Mouse (Mus musculus) monocyte, adult 5-6 weeks (primary cell): ENCODE data around the gene Zfp318. TPM values are rescaled to one million over a fixed set of nuclear protein-coding genes. Genes with fewer than 3 reads are reported as not detected.

Source experiments
- ATAC-seq: fragments of 153-309, 156-312 bp; replicated peaks from 2 replicates; pipeline ENCODE4 v1.8.0; 2017; ENCODE audit warnings: mild to moderate bottlenecking; ENCODE audit not compliant: low TSS enrichment, insufficient number of reproducible peaks, severe bottlenecking, poor library complexity, low FRiP score
- total RNA-seq: library from RNA; stranded (forward); fragments of 200-1000, 200-491, 200-594 nt; gene quantifications from 3 replicates; pipeline ENCODE4 v1.2.3, GENCODE M21; 2017

Gene Zfp318
- 23.5 to 54.0 TPM (median 33.9 TPM) in 3 replicates for total RNA-seq

DNA sequence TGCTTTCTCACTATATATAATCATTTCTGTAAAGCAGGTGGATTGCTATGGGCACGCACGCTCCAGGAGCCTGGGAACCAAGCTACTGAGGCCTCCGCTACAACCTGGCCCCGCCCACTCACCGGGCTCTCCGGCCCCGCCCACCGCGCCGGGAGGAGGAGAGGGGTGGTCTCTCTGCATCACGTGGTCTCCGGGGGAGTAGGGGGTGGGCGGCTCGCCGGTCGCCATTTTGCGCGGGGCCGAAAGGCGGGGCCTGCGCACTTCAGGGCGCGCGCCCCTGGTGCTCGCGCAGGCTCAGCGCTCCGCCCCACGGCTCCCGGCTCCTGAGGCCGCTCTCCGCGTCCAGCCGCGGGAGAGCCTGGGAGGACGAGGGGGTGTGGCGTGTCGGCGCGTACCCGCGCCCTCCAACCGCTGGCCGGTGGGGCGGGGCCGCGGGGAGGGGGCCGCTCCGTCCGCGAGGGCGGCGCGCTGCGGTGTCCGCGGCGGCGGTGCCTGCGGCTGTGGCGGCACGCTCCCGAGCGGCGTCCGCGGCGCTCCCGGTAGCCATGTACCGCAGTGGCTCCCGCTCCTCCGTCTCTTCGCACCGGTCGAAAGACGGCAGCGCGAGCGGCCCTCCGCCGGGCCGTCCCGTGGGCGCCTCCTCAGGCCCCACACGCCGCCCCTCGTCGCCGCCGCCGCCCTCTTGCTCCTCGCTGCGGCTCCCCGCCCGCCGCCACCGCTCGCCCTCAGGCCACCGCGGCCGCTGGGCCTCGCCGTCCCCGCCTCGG, at the start of gene Zfp318:
Zfp318 (plus strand) TSS at position 438 of the 767 bp plus-strand sequence.
- peak; percentile 83 for ATAC-seq

DNA sequence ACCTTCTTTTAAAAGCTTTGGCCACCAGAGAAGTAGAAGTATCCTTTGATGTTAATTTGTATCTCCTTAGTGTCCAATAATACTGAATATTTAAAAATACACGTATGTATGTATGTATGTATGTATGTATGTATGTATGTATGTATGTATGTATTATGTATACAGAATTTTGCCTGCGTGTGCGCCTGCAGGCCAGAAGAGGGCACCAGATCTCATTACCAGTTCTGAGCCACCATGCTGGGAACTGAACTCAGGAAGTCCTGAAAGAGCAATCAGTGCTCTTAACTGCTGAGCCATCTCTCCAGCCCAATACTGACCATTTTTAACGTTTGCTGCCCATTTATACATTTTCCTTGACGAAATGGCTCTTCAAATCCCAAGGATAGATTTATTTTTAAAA, 47.1 kb upstream of the Zfp318 start:
- ATAC-seq: no peak

DNA sequence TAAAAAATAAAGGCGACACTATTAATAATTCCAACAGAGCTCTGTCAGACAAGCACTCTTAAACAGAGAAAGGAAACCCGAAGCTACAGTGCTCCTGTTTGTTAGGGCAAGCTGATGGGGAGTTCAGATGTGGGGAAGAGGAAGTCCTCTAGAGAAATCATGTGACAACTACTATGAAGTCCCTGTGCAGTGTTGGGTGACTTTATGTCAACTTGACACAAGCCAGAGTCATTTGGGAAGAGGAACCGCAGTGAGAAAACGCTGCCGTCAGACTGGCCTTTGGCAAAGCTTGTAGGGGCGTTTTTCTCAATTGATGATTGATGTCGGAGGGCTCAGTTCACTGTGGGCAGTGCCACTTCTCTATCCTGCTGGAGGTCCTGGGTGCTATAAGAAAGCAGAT, 42.3 kb upstream of the Zfp318 start:
- ATAC-seq: peak; percentile 59

DNA sequence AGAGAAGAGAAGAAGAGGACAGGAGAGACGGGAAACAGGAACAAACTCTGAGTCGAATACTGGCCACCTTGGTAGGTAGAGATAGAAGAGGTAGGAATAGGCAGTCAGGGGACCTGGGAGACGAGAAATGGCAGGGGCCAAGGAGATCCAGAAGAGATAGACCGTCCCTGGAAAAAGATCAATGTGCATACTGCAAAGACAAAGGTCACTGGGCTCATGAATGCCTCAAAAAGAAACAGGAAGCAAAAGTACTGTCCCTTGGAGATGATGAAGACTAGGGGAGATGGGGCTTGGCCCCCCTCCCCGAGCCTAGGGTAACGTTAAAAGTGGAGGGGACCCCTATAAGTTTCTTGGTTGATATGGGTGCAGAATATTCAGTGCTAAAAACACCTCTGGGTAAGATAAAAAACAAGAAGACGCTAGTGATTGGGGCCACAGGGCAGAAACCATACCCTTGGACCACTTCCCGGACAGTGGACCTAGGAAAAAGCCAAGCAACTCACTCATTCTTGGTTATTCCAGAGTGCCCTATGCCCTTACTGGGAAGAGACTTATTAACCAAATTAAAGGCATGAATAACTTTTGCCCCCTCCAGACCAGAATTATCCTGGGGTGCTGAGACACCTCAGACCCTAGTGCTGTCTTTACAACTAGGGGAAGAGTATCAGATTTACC, 32.4 kb upstream of the Zfp318 start:
- ATAC-seq: no peak

DNA sequence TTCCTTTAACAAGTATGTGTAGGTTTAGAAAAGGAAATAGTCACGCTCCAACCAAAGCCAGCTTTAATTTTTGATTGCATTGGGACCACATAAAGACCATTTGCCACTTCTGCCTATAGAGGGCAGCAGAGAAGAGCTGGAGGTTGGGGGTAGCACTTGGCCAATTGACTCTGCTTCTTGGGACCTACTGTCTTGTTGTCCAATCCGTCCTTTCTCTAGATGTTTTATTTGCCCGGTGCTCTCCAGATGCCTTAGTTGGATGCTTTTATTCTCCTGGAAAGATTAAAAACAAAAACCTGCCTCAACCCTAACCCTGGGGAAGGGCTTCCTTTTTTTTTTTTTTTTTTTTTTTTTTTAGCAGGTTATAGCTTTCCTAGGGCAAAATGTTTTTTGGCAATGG, 11.7 kb upstream of the Zfp318 start:
- peak; percentile 50; the same call in 1 of the 2 replicates for ATAC-seq

DNA sequence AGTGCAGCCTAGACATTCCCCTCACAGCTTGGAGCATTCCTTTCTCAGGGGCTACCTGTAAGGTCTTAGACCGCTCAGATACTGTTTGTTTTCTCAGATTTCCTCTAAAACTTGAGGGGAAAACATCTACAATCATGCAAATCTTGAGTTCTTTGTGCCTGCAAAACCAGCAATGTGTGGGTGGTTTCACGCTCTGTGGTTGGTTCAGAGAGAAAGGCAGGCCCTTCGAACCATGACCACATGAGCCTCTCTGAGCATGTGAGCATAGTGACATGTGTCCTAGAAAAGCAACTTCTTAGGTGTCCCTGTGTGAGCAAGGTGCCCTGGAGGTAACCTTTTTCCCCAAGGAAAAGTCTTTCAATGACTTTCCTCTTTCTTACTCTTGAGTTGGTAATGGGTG, 5.0 kb upstream of the Zfp318 start:
- no peak for ATAC-seq

DNA sequence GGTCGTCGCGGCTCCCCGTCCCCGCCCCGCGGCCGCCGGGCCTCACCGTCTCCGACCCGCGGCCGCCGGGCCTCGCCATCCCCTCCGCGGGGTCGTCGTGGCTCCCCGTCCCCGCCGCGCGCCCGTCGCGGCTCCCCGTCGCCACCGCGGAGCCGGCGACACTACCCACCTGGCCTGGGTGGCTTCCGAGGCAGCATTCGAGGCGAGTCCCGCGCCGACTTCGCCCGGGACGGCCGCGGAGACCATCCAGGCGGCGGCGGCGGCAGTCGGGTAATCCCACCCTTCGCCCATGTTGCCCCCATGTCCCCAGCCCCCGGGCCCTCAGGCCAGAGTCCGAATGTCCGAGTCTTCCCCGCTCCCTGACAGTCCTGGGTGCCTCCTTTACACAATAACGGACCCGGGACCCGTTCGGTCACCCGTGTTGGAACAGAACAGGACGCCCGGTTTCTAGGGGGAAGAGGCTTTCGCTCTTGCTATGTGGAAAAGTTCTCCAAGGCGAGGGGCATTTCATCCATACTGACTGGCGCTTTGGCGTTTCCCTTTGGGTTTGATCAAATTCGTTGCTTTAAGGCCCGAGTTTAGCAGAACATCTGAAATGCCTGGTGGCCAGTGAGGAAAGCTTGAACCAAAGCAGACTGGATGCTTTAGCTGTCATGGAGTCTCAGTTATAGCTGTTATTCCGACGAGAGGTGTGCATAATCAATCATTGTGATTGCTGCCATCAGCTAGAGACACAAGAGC, 700 bp downstream of the Zfp318 start:
- no peak for ATAC-seq

DNA sequence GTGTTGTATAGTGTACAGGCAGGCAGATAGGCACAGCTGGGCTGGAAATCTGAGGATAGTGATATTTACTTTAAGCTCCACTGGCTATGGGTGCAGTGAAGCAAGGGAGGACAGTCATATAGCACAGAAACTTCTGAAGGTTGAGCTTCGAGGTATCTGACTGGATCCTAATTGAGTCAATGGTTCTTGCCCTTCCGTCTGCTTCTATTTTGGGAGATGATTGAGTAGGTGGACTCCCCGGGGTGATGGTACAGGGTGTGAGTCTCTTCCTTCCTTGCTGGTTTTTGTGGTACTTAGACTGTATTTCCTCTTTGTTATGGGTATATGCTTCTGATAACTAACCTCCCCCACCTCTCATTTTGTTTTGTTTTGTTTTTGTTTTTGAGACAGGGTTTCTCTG, 4.7 kb downstream of the Zfp318 start:
- ATAC-seq: no peak; the same call in 1 of the 2 replicates

DNA sequence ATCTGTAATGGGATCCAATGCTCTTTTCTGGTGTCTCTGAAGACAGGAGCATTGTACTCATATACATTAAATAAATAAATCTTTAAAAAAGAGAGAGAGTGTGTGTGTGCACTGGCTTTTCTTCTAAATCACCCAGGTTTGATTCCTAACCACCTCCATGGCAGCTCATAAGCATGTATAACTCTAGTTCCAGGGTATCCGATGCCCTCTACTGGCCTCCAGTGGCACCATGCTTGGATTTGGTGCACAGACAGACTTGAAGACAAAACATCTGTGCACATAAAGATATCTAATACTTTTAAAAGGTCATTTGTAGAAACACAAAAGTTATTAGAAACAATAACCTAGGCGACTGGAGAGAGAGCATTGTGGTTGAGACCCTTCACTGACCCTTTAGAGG, 9.5 kb downstream of the Zfp318 start:
- no peak for ATAC-seq

DNA sequence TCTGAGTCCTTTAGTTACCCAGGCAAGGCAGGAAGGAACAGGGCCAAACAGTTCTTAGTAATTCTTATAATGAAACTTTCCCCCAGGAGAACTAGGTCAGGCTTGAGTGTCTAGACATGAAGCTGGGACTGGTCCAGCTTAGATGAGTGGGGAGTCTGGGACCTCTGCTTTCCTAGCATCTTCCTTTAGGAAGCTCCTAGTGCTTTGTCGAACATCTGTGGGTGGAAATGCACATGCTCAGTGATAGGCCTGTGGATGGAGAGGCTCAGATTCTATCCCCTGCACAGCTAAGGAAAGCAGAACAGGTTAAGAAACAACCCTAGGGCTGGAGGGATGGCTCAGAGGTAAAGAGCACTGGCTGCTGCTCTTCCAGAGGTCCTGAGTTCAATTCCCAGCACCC, 11.1 kb downstream of the Zfp318 start:
- ATAC-seq: no peak

DNA sequence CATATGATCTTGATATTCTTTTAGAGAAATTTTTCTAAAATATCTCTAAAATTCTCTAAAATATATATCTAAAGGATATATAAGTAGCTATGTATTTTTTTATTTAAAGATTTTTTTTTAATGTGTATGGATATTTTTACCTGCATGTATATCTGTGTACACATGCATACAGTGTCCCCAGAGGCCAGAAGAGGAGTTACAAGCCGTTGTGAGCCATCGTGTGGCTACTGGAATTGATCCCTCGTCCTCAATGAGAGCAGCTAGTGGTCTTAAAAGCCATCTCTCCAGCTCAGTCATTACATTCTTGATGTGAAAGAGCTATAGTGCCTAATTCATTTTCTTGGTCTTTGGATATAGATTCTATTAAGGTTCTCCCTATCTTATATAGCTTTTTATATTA, 24.9 kb downstream of the Zfp318 start:
- ATAC-seq: no peak

DNA sequence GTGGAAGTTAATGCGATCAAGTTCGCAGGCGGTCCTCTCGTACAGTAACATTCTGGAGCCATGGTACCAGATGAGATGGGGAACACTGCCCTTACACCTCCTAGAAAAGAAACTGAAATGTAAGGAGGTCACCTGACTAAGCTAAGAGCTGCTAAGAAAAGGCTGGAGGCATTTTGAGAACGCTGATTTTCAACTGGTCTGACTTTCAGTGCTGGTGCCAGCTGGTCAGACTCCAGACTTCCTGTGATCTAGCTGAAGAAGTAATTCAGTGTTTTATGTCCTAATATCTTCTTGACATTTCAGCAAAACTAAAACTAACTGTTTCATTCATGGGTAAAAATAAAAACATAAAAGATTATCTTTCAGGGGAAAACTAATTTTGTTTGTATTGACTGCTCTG, 35.1 kb downstream of the Zfp318 start:
- ATAC-seq: no peak

DNA sequence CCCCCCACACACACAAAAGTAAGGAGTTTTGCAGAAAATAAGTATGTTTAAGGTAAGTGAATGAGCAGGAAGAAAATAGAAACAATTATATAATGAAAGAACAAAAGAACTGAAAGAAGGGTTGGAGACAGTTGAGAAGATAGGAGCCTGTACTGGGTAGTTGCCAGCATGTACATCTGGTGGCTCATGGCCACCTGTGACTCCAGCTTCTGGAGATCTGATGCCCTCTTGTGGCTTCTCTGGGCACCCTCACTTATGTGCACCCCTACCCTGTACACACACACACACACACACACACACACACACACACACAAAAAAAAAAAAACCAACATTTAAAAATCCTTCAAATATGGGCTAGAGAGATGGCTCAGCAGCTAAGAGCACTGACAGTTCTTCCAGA, 36.2 kb downstream of the Zfp318 start:
- ATAC-seq: no peak

DNA sequence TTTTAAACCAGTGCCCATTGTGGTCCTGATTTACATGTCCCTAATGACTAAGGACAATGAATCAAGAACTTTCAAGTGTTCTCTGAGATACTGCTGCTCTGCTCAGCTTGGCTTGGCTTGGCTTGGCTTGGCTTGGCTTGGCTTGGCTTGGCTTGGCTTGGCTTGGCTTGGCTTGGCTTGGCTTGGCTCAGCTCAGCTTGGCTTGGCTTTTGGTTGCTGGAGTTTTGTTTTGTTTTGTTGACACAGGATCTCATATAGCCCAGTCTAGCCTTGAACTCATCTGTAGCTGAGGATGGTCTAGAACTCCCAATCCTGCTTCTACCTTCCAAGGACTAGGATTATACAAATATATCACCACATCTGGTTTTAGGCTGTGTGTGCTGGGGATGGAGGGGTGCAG, 43.0 kb downstream of the Zfp318 start:
- no peak for ATAC-seq

DNA sequence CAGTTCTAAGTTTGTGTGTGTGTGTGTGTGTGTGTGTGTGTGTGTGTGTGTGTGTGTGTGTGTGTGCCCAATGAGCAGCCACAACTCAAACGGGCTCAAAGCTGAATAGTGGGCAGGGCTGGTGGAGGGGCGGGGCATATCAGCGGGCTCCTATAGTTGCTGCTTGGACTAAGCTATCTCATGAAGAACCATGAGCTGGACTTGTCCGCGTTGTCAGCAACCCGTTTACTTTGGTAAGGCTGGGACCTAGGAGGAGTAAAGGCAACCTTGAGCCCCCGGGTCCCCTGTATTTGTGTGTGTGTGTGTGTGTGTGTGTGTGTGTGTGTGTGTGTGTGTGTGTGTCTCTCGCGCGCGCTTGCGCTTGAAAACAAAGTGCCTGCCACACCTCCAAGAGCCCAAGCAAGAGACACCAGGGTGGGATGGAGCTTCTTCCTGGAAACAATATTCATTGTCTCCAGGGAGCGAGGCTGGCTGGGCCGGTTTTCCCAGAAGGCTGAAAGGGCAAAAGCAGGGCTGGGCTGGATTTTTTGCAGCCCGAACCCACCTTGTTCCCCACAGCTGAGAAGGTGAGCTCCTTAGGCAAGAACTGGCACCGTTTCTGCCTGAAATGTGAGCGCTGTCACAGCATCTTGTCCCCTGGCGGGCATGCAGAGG, 45.4 kb downstream of the Zfp318 start, which contains the start of gene Crip3:
Crip3 (plus strand) TSS at position 166 of the 654 bp plus-strand sequence.
- ATAC-seq: no peak

DNA sequence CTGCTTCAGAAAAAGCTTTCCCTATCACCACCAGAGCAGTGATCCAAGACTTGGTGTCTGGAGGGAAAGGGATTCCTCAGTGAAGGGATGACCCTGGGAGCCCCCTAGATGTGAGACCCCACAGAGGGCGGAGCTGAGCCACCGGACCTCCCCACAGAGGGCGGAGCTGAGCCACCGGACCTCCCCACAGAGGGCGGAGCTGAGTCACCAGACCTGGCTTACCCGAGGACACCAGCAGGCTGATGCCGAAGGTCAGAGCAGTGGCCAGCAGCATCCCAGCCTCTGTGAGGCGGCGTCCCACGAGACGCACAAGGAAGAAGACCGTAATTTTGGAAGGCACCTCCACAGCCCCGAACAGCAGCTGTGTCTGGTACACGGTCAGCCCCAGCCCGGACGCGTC, 50.1 kb downstream of the Zfp318 start:
- no peak for ATAC-seq

DNA sequence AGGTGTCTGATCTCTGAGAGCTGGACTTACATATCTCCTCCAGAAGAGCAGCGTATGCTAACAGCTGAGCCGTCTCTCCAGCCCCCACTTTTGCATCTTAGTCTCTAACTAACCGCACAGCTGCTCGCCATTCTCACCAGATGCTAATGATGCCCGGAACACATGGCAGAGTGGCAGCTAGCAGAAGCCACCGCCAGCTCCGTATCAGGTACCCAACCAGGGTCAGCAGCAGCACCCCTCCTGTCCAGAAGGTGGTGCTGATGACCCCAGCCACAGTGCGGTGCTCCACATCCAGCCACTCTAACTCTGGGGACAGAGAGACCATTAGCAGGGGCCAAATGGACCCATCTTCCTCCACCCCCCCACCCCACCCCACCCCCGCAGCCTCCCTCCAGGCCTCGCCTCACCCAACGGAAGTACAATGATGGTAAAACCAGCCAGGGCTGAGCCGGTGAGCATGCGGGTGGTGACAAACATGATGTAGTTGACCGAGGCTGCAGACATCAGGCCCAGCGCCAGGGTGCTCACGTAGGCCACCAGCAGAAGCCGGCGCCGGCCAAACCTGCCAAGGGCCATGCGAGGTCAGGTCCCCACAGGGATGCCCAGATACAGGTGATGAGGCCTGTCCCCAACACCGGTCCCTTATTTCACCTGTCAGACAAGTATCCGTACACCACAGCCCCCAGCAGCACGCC, 53.3 kb downstream of the Zfp318 start:
- 0 out of 2 replicates have a peak, but pooled peaks have one; percentile 34 for ATAC-seq

DNA sequence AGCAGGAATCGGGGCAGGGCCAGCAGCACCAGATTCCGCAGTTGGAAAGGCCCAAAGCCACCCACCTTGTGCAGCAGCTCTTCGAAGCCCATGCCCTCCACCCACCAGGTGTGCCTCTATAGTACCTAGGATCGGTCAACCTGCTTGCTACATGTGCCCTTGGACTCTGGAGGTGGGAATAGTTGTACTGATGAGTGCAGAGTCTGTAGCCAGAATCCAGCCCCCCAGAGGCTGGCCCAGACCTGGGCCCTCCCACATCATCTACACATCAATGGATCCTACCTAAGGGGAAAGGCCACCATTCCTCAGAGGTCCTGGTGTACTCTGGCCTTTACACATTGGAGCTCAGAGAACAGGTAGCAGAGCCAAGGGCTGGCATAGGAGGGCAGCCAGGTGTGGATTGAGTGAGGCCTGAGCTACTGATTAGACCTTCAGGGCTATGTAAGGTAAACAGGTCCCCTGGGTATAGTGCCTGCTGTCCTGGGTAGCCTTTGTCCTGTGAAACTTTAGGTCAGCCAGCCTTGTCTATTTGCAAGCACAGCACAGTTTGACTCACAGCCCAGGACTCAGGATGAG, 54.9 kb downstream of the Zfp318 start, which contains the start of gene Slc22a7:
Slc22a7 (minus strand) TSS at position 160 of the 576 bp plus-strand sequence.
- no peak for ATAC-seq
